Mouse (Mus musculus): ENCODE results near the gene Morn4. TPM values are rescaled to one million over a fixed set of nuclear protein-coding genes. Genes with fewer than 3 reads are reported as not detected.
A peak's percentile ranks its signal among the peaks of the same experiment; 100 is the strongest.

Morn4 gene
- polyA plus RNA-seq, 1 experiment from 2014 or later = 166 TPM

- Histone ChIP-seq H3K9me3 (replicated peaks; ENCODE audit: control insufficient read depth, low read length) (no peaks in the 10 kb centered on the region), H3K36me3 (ENCODE audit: control insufficient read depth, insufficient read depth, low read length) (no peaks in the 10 kb centered on the region), H3K9ac (ENCODE audit: low read length) (no peak overlapping the region), H3K4me2 (ENCODE audit: low read length) (no peak overlapping the region), H3K4me1 (ENCODE audit: control insufficient read depth, insufficient read depth, low read length) (no peaks in the 10 kb centered on the region), H3K27me3 (replicated peaks; ENCODE audit: control insufficient read depth, insufficient read depth, low read length) (no peaks in the 10 kb centered on the region), H3K27ac (ENCODE audit: low read depth, low read length) (no peak overlapping the region), H3K4me3 (ENCODE audit: low read depth, low read length) (no peak overlapping the region)
- no peak for ATAC-seq
- WGBS = 76% methylated on average over 7 of the region's 7 CpGs
- no peak for DNase-seq (ENCODE audit: low spot score)
These were observed 27.7 kb downstream of the Morn4 start for GRCm38 (mm10) chr19:42058426-42058825.

GRCm38 (mm10) chr19:42056719-42057409 lies 29.3 kb downstream of the Morn4 start:
- H3K27ac ChIP-seq (ENCODE audit: low read depth, low read length) = no peak overlapping the region
- no peaks in the 10 kb centered on the region for H3K27me3 ChIP-seq (replicated peaks; ENCODE audit: control insufficient read depth, insufficient read depth, low read length)
- no peak overlapping the region for H3K4me3 ChIP-seq (ENCODE audit: low read depth, low read length)
- DNase-seq (ENCODE audit: low spot score) (no peak), ATAC-seq (no peak)
- no peak overlapping the region for H3K4me2 ChIP-seq (ENCODE audit: low read length)
- no peaks in the 10 kb centered on the region for H3K9me3 ChIP-seq (replicated peaks; ENCODE audit: control insufficient read depth, low read length)
- no peaks in the 10 kb centered on the region for H3K4me1 ChIP-seq (ENCODE audit: control insufficient read depth, insufficient read depth, low read length)
- no peaks in the 10 kb centered on the region for H3K36me3 ChIP-seq (ENCODE audit: control insufficient read depth, insufficient read depth, low read length)
- 89% methylated on average over 6 of the region's 6 CpGs for WGBS
- H3K9ac ChIP-seq (ENCODE audit: low read length) = no peak overlapping the region

- Histone ChIP-seq H3K4me3 (ENCODE audit: low read depth, low read length) (no peak overlapping the region), H3K9ac (ENCODE audit: low read length) (no peak overlapping the region), H3K27ac (ENCODE audit: low read depth, low read length) (no peak overlapping the region), H3K4me1 (ENCODE audit: control insufficient read depth, insufficient read depth, low read length) (no peaks in the 10 kb centered on the region), H3K36me3 (ENCODE audit: control insufficient read depth, insufficient read depth, low read length) (no peaks in the 10 kb centered on the region), H3K9me3 (replicated peaks; ENCODE audit: control insufficient read depth, low read length) (no peaks in the 10 kb centered on the region), H3K4me2 (ENCODE audit: low read length) (no peak overlapping the region), H3K27me3 (replicated peaks; ENCODE audit: control insufficient read depth, insufficient read depth, low read length) (no peaks in the 10 kb centered on the region)
- ATAC-seq (no peak), DNase-seq (ENCODE audit: low spot score) (no peak)
- WGBS = 76% methylated on average over 2 of the region's 2 CpGs
These were observed 30.3 kb downstream of the Morn4 start for GRCm38 (mm10) chr19:42055881-42056280.

GRCm38 (mm10) chr19:42054255-42054654 lies 31.9 kb downstream of the Morn4 start:
- Histone ChIP-seq H3K9ac (ENCODE audit: low read length) (no peak overlapping the region), H3K4me1 (ENCODE audit: control insufficient read depth, insufficient read depth, low read length) (no peaks in the 10 kb centered on the region), H3K27me3 (replicated peaks; ENCODE audit: control insufficient read depth, insufficient read depth, low read length) (no peaks in the 10 kb centered on the region), H3K36me3 (ENCODE audit: control insufficient read depth, insufficient read depth, low read length) (no peaks in the 10 kb centered on the region), H3K4me2 (ENCODE audit: low read length) (no peak overlapping the region), H3K27ac (ENCODE audit: low read depth, low read length) (no peak overlapping the region), H3K4me3 (ENCODE audit: low read depth, low read length) (no peak overlapping the region), H3K9me3 (replicated peaks; ENCODE audit: control insufficient read depth, low read length) (no peaks in the 10 kb centered on the region)
- no peak for DNase-seq (ENCODE audit: low spot score)
- no peak for ATAC-seq
- WGBS = 82% methylated on average over 6 of the region's 6 CpGs

GRCm38 (mm10) chr19:42051948-42052347 lies 34.2 kb downstream of the Morn4 start, which contains the start of gene 4933411K16Rik:
TSS of gene 4933411K16Rik (plus strand) at chr19:42052248.
- ATAC-seq = no peak
- H3K27ac ChIP-seq (ENCODE audit: low read depth, low read length) = no peak within 1 kb of the TSS
- H3K36me3 ChIP-seq (ENCODE audit: control insufficient read depth, insufficient read depth, low read length) = no peaks in the 10 kb centered on the region
- WGBS = 83% methylated on average over 4 of the region's 4 CpGs
- no peak within 1 kb of the TSS for H3K4me3 ChIP-seq (ENCODE audit: low read depth, low read length)
- H3K27me3 ChIP-seq (replicated peaks; ENCODE audit: control insufficient read depth, insufficient read depth, low read length) = no peaks in the 10 kb centered on the region
- DNase-seq (ENCODE audit: low spot score) = no peak
- no peak within 1 kb of the TSS for H3K9ac ChIP-seq (ENCODE audit: low read length)
- H3K4me2 ChIP-seq (ENCODE audit: low read length) = no peak within 1 kb of the TSS
- no peaks in the 10 kb centered on the region for H3K4me1 ChIP-seq (ENCODE audit: control insufficient read depth, insufficient read depth, low read length)
- H3K9me3 ChIP-seq (replicated peaks; ENCODE audit: control insufficient read depth, low read length) = no peaks in the 10 kb centered on the region

- no peak overlapping the region for H3K9ac ChIP-seq (ENCODE audit: low read length)
- H3K9me3 ChIP-seq (replicated peaks; ENCODE audit: control insufficient read depth, low read length) = no peaks in the 10 kb centered on the region
- no peaks in the 10 kb centered on the region for H3K36me3 ChIP-seq (ENCODE audit: control insufficient read depth, insufficient read depth, low read length)
- no peak for DNase-seq (ENCODE audit: low spot score)
- no peak overlapping the region for H3K4me2 ChIP-seq (ENCODE audit: low read length)
- no peak for ATAC-seq
- 89% methylated on average over 3 of the region's 3 CpGs for WGBS
- H3K27me3 ChIP-seq (replicated peaks; ENCODE audit: control insufficient read depth, insufficient read depth, low read length) = no peaks in the 10 kb centered on the region
- no peak overlapping the region for H3K4me3 ChIP-seq (ENCODE audit: low read depth, low read length)
- no peak overlapping the region for H3K27ac ChIP-seq (ENCODE audit: low read depth, low read length)
- no peaks in the 10 kb centered on the region for H3K4me1 ChIP-seq (ENCODE audit: control insufficient read depth, insufficient read depth, low read length)
These were observed 34.8 kb downstream of the Morn4 start for GRCm38 (mm10) chr19:42051351-42051750.

GRCm38 (mm10) chr19:42050251-42050650 lies 35.9 kb downstream of the Morn4 start:
- no peaks in the 10 kb centered on the region for H3K36me3 ChIP-seq (ENCODE audit: control insufficient read depth, insufficient read depth, low read length)
- no peaks in the 10 kb centered on the region for H3K9me3 ChIP-seq (replicated peaks; ENCODE audit: control insufficient read depth, low read length)
- WGBS = 87% methylated on average over 1 of the region's 1 CpGs
- H3K27me3 ChIP-seq (replicated peaks; ENCODE audit: control insufficient read depth, insufficient read depth, low read length) = no peaks in the 10 kb centered on the region
- no peak overlapping the region for H3K9ac ChIP-seq (ENCODE audit: low read length)
- no peak overlapping the region for H3K4me2 ChIP-seq (ENCODE audit: low read length)
- no peaks in the 10 kb centered on the region for H3K4me1 ChIP-seq (ENCODE audit: control insufficient read depth, insufficient read depth, low read length)
- H3K27ac ChIP-seq (ENCODE audit: low read depth, low read length) = no peak overlapping the region
- no peak overlapping the region for H3K4me3 ChIP-seq (ENCODE audit: low read depth, low read length)
- ATAC-seq (no peak), DNase-seq (ENCODE audit: low spot score) (no peak)

- Histone ChIP-seq H3K9me3 (replicated peaks; ENCODE audit: control insufficient read depth, low read length) (no peaks in the 10 kb centered on the region), H3K27me3 (replicated peaks; ENCODE audit: control insufficient read depth, insufficient read depth, low read length) (no peaks in the 10 kb centered on the region), H3K4me2 (ENCODE audit: low read length) (peak within 1 kb of the TSS; percentile 42), H3K27ac (ENCODE audit: low read depth, low read length) (no peak within 1 kb of the TSS), H3K4me1 (ENCODE audit: control insufficient read depth, insufficient read depth, low read length) (no peaks in the 10 kb centered on the region), H3K9ac (ENCODE audit: low read length) (peak within 1 kb of the TSS; percentile 37; the same call in 1 of the 2 replicates), H3K4me3 (ENCODE audit: low read depth, low read length) (peak within 1 kb of the TSS; percentile 19; the same call in 1 of the 2 replicates), H3K36me3 (ENCODE audit: control insufficient read depth, insufficient read depth, low read length) (no peaks in the 10 kb centered on the region)
- WGBS = 24% methylated on average over 23 of the region's 23 CpGs
- peak; percentile 80 for DNase-seq (ENCODE audit: low spot score)
- peak; percentile 88 for ATAC-seq
These were observed 40.7 kb downstream of the Morn4 start, which contains the start of gene Hoga1 for GRCm38 (mm10) chr19:42045269-42046102. TSS of gene Hoga1 (plus strand) at chr19:42045610.

GRCm38 (mm10) chr19:42043988-42044387 lies 42.2 kb downstream of the Morn4 start:
- Histone ChIP-seq H3K4me2 (ENCODE audit: low read length) (no peak overlapping the region), H3K9me3 (replicated peaks; ENCODE audit: control insufficient read depth, low read length) (no peaks in the 10 kb centered on the region), H3K9ac (ENCODE audit: low read length) (no peak overlapping the region), H3K36me3 (ENCODE audit: control insufficient read depth, insufficient read depth, low read length) (no peaks in the 10 kb centered on the region), H3K27ac (ENCODE audit: low read depth, low read length) (no peak overlapping the region), H3K4me3 (ENCODE audit: low read depth, low read length) (no peak overlapping the region), H3K27me3 (replicated peaks; ENCODE audit: control insufficient read depth, insufficient read depth, low read length) (no peaks in the 10 kb centered on the region), H3K4me1 (ENCODE audit: control insufficient read depth, insufficient read depth, low read length) (no peaks in the 10 kb centered on the region)
- 93% methylated on average over 6 of the region's 6 CpGs for WGBS
- DNase-seq (ENCODE audit: low spot score) (no peak), ATAC-seq (no peak)

Data from forebrain, embryonic 14.5 days (tissue).